Mouse (Mus musculus) embryonic facial prominence, embryonic 11.5 days (tissue): ENCODE data around the gene Tmppe. TPM values are rescaled to one million over a fixed set of nuclear protein-coding genes. Genes with fewer than 3 reads are reported as not detected.
"Not testable (repeated sequence)": the region's sequence is repeated elsewhere in the genome, so short reads cannot be mapped to it uniquely, and the experiment has no call there.

Source experiments
- ATAC-seq: fragments of 200-750 bp; cut with Nextera tagmentation; replicated peaks from 2 replicates; pipeline ENCODE4 v1.8.0; 2017; ENCODE audit warnings: low read depth; ENCODE audit not compliant: insufficient number of reproducible peaks, low FRiP score, low TSS enrichment
- DNase-seq: peaks from one replicate; pipeline ENCODE4 v3.0.0-alpha.2; 2015; ENCODE audit warnings: low spot score
- H3K27ac ChIP-seq: fragments of 300-500 bp; sonication (generic); replicated peaks from 2 replicates; pipeline ENCODE4 v1.5.1; 2014; ENCODE audit warnings: mild to moderate bottlenecking, low read depth, low read length, control low read depth
- H3K27me3 ChIP-seq: fragments of 300-500 bp; sonication (generic); 2 replicates; pipeline ENCODE4 v1.6.1; 2014; ENCODE audit warnings: mild to moderate bottlenecking, low read length, moderate library complexity, mixed read lengths; ENCODE audit not compliant: control insufficient read depth, insufficient read depth
- H3K36me3 ChIP-seq: fragments of 300-500 bp; sonication (generic); replicated peaks from 2 replicates; pipeline ENCODE4 v1.6.1; 2014; ENCODE audit warnings: low read depth, mild to moderate bottlenecking, low read length, moderate library complexity, mixed read lengths; ENCODE audit not compliant: control insufficient read depth, insufficient read depth
- H3K4me1 ChIP-seq: fragments of 300-500 bp; sonication (generic); 2 replicates; pipeline ENCODE4 v1.6.1; 2014; ENCODE audit warnings: low read length, mixed read lengths; ENCODE audit not compliant: control insufficient read depth, insufficient read depth
- H3K4me2 ChIP-seq: fragments of 300-500 bp; sonication (generic); 2 replicates; pipeline ENCODE4 v1.6.1; 2014; ENCODE audit warnings: low read depth, mild to moderate bottlenecking, control low read depth, low read length, moderate library complexity
- H3K4me3 ChIP-seq: fragments of 300-500 bp; sonication (generic); 2 replicates; pipeline ENCODE4 v1.5.1; 2014; ENCODE audit warnings: low read depth, low read length, control low read depth
- H3K9ac ChIP-seq: fragments of 300-500 bp; sonication (generic); replicated peaks from 2 replicates; pipeline ENCODE4 v1.6.1; 2014; ENCODE audit warnings: mild to moderate bottlenecking, control low read depth, low read length
- H3K9me3 ChIP-seq: fragments of 300-500 bp; sonication (generic); replicated peaks from 2 replicates; pipeline ENCODE4 v1.6.1; 2016; ENCODE audit warnings: mild to moderate bottlenecking, low read length, inconsistent platforms, mixed read lengths; ENCODE audit not compliant: control insufficient read depth
- WGBS: fragments of 180-500 bp; shearing (Covaris S2); extraction: QIAGEN DNeasy Blood & Tissue Kit; methylation state at CpG from one replicate; pipeline ENCODE4 v1.1.7; 2014; 5-methylcytosine and 5-hydroxymethylcytosine counted together
- polyA plus RNA-seq: library from polyadenylated mRNA; unstranded; fragments of >200 nt; fragmentation: Nextera tagmentation; extraction: Ambion mirVana; gene quantifications from 2 replicates; pipeline ENCODE4 v1.2.1, GENCODE M21; 2014

Tmppe gene
- polyA plus RNA-seq, 1 experiment from 2014 or later, result 2.2 TPM

- Histone ChIP-seq H3K27me3 (no peaks in the 10 kb centered on the region), H3K4me1 (no peaks in the 10 kb centered on the region; the same call in 1 of the 2 replicates), H3K36me3 (no peaks in the 10 kb centered on the region), H3K4me3 (no peak overlapping the region), H3K4me2 (no peak overlapping the region), H3K27ac (peak overlapping the region; percentile 32; the same call in 1 of the 2 replicates), H3K9ac (no peak overlapping the region), H3K9me3 (no peaks in the 10 kb centered on the region)
- DNase-seq, result peak; percentile 30
- WGBS, result 64% methylated on average over 3 of the region's 3 CpGs
- no peak for ATAC-seq
Measured at GRCm38 (mm10) chr9:114388701-114389370, 12.1 kb upstream of the Tmppe start.

GRCm38 (mm10) chr9:114389371-114389904 is 11.5 kb upstream of the Tmppe start:
- 73% methylated on average over 8 of the region's 8 CpGs for WGBS
- H3K27ac ChIP-seq, result peak overlapping the region; percentile 32; the same call in 1 of the 2 replicates
- H3K4me1 ChIP-seq, result no peaks in the 10 kb centered on the region; the same call in 1 of the 2 replicates
- H3K36me3 ChIP-seq, result no peaks in the 10 kb centered on the region
- peak; percentile 43 for DNase-seq
- no peaks in the 10 kb centered on the region for H3K9me3 ChIP-seq
- ATAC-seq, result peak; percentile 45
- H3K4me3 ChIP-seq, result peak overlapping the region; percentile 83
- no peak overlapping the region for H3K9ac ChIP-seq
- H3K27me3 ChIP-seq, result no peaks in the 10 kb centered on the region
- H3K4me2 ChIP-seq, result peak overlapping the region; percentile 88

GRCm38 (mm10) chr9:114389905-114390748 is 10.8 kb upstream of the Tmppe start, which contains the start of gene Crtap:
TSS of gene Crtap (minus strand) at chr9:114390675.
- peak within 1 kb of the TSS; percentile 88 for H3K4me2 ChIP-seq
- DNase-seq (peak; percentile 79), ATAC-seq (peak; percentile 79)
- H3K27ac ChIP-seq, result peak within 1 kb of the TSS; percentile 85
- H3K9me3 ChIP-seq, result no peaks in the 10 kb centered on the region
- WGBS, result under 1% methylated on average over 78 of the region's 96 CpGs
- H3K4me3 ChIP-seq, result peak within 1 kb of the TSS; percentile 83
- no peaks in the 10 kb centered on the region; the same call in 1 of the 2 replicates for H3K4me1 ChIP-seq
- peak within 1 kb of the TSS; percentile 91 for H3K9ac ChIP-seq
- no peaks in the 10 kb centered on the region for H3K36me3 ChIP-seq
- H3K27me3 ChIP-seq, result no peaks in the 10 kb centered on the region

GRCm38 (mm10) chr9:114390749-114391075 is 10.2 kb upstream of the Tmppe start:
- WGBS, result 4% methylated on average over 10 of the region's 10 CpGs
- DNase-seq (no peak), ATAC-seq (no peak)
- H3K27ac ChIP-seq, result no peak overlapping the region
- H3K4me3 ChIP-seq, result peak overlapping the region; percentile 83
- H3K36me3 ChIP-seq, result no peaks in the 10 kb centered on the region
- no peaks in the 10 kb centered on the region for H3K9me3 ChIP-seq
- peak overlapping the region; percentile 91 for H3K9ac ChIP-seq
- H3K4me2 ChIP-seq, result peak overlapping the region; percentile 88
- H3K27me3 ChIP-seq, result no peaks in the 10 kb centered on the region
- no peaks in the 10 kb centered on the region; the same call in 1 of the 2 replicates for H3K4me1 ChIP-seq

GRCm38 (mm10) chr9:114394136-114394535 is 6.8 kb upstream of the Tmppe start:
- DNase-seq, H3K4me3 ChIP-seq, H3K9ac ChIP-seq, H3K9me3 ChIP-seq, H3K4me1 ChIP-seq, H3K27ac ChIP-seq, ATAC-seq, H3K4me2 ChIP-seq, H3K27me3 ChIP-seq, H3K36me3 ChIP-seq: not testable (repeated sequence)
- 65% methylated on average over 6 of the region's 6 CpGs for WGBS

GRCm38 (mm10) chr9:114394677-114395076 is 6.2 kb upstream of the Tmppe start:
- WGBS, result 90% methylated on average over 8 of the region's 8 CpGs
- no peak for ATAC-seq
- H3K36me3 ChIP-seq, result no peaks in the 10 kb centered on the region

GRCm38 (mm10) chr9:114395258-114395657 is 5.6 kb upstream of the Tmppe start:
- Histone ChIP-seq H3K27ac (no peak overlapping the region), H3K9me3 (no peaks in the 10 kb centered on the region), H3K4me3 (no peak overlapping the region), H3K4me2 (no peak overlapping the region), H3K27me3 (no peaks in the 10 kb centered on the region), H3K4me1 (no peaks in the 10 kb centered on the region), H3K9ac (no peak overlapping the region), H3K36me3 (no peaks in the 10 kb centered on the region)
- ATAC-seq, result no peak
- DNase-seq, result no peak
- WGBS, result 89% methylated on average over 4 of the region's 4 CpGs

More at GRCm38 (mm10) chr9:114394677-114395076, 6.2 kb upstream of the Tmppe start:
- no peaks in the 10 kb centered on the region for H3K4me1 ChIP-seq
- H3K4me3 ChIP-seq, result no peak overlapping the region
- H3K27ac ChIP-seq, result no peak overlapping the region
- no peak for DNase-seq
- no peak overlapping the region for H3K9ac ChIP-seq
- no peak overlapping the region for H3K4me2 ChIP-seq
- H3K27me3 ChIP-seq, result no peaks in the 10 kb centered on the region
- no peaks in the 10 kb centered on the region for H3K9me3 ChIP-seq
